Mouse (Mus musculus): Measurements from ENCODE around the gene Nog. TPM values are rescaled to one million over a fixed set of nuclear protein-coding genes. Genes with fewer than 3 reads are reported as not detected.
A peak's percentile ranks its signal among the peaks of the same experiment; 100 is the strongest.

The Nog gene
- polyA plus RNA-seq, 2 experiments, result 0.04 TPM; not detected in 1

DNA sequence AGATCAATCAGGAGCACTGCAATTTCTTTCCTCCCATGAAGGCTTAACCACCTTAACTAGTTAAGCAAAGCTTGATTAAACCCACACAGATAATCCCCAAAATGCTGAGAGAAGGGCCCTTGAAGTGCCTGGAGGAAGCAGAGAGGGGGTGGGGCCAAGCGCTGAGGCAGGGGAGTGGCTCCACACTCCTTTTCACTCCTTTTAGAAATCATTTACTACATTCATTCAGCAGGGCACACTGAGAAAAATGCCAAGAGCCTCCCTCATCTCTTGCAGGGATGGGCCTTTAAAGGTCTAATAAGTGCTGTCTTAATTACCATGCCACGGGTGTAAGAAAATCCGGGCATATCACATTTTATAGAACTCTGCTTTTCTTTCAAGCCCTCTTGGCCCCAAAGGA lies 10.2 kb upstream of the Nog start:
- TF ChIP-seq CTCF (IDR thresholded peaks at IDR 0.05; ENCODE audit: low read depth) (no peak), EP300 (IDR thresholded peaks at IDR 0.05; ENCODE audit: low read depth) (no peak)
- H3K4me3 ChIP-seq (ENCODE audit: insufficient read depth in 1 of 2, low read depth in 2 of 2, low read length in 2 of 2), result no peak overlapping the region
- DNase-seq (ENCODE audit: low read depth in 3 of 3, low spot score in 3 of 3), result no peak
- H3K9ac ChIP-seq (replicated peaks), result no peak overlapping the region
- H3K36me3 ChIP-seq (replicated peaks; ENCODE audit: control insufficient read depth, insufficient read depth, low read depth), result no peaks in the 10 kb centered on the region
- 40% methylated on average over 3 of the region's 3 CpGs for WGBS (ENCODE audit: insufficient replicate concordance)
- H3K27ac ChIP-seq, result no peak overlapping the region
- no peaks in the 10 kb centered on the region for H3K9me3 ChIP-seq (ENCODE audit: control insufficient read depth, low read length)
- no peak overlapping the region for H3K4me2 ChIP-seq (ENCODE audit: low read depth)
- H3K4me1 ChIP-seq (replicated peaks; ENCODE audit: control insufficient read depth in 2 of 2, insufficient read depth in 2 of 2, low read length in 1 of 2), result no peaks in the 10 kb centered on the region
- no peaks in the 10 kb centered on the region for H3K27me3 ChIP-seq (ENCODE audit: control insufficient read depth, insufficient read depth, low read length)
- no peak for ATAC-seq (ENCODE audit: insufficient read depth)

DNA sequence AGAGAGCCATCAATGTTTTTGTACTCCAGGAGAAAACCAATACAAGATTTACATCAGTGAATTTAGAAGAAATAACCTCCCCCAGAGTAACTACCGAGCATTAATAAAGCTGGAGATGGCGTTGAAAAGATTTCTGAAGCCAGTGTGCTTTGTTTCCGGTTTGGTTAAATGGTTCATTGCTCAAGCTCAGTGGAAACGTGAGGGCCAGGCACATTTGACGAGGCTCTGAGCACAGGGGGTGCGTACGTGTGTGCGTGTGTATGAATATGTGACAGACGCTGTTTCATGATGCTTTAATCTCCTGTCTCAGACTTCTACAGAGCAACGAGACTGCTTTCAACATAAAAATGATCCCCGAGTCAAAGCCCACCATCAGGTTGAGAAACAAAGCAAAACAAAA lies 8.1 kb upstream of the Nog start:
- WGBS (ENCODE audit: insufficient replicate concordance), result 65% methylated on average over 11 of the region's 11 CpGs
- DNase-seq (ENCODE audit: low read depth in 3 of 3, low spot score in 3 of 3), result no peak
- ATAC-seq (ENCODE audit: insufficient read depth), result no peak

GRCm38 (mm10) chr11:89303421-89303820 lies 1.3 kb upstream of the Nog start:
- Histone ChIP-seq H3K36me3 (replicated peaks; ENCODE audit: control insufficient read depth, insufficient read depth, low read depth) (no peaks in the 10 kb centered on the region), H3K4me2 (ENCODE audit: low read depth) (no peak overlapping the region), H3K4me1 (replicated peaks; ENCODE audit: control insufficient read depth in 2 of 2, insufficient read depth in 2 of 2, low read length in 1 of 2) (no peaks in the 10 kb centered on the region), H3K9ac (replicated peaks) (no peak overlapping the region), H3K9me3 (ENCODE audit: control insufficient read depth, low read length) (no peaks in the 10 kb centered on the region), H3K27ac (no peak overlapping the region), H3K27me3 (ENCODE audit: control insufficient read depth, insufficient read depth, low read length) (peaks cover 54% of the 10 kb centered on the region), H3K4me3 (ENCODE audit: insufficient read depth in 1 of 2, low read depth in 2 of 2, low read length in 2 of 2) (no peak overlapping the region)
- peak; percentile 95 for TF ChIP-seq CTCF (IDR thresholded peaks at IDR 0.05; ENCODE audit: low read depth)
- no peak for TF ChIP-seq EP300 (IDR thresholded peaks at IDR 0.05; ENCODE audit: low read depth)
- 2% methylated on average over 16 of the region's 16 CpGs for WGBS (ENCODE audit: insufficient replicate concordance)
- peak; percentile 26; the same call in 1 of the 2 replicates for ATAC-seq (ENCODE audit: insufficient read depth)
- peak; percentile 18 to 38 (median 19) for DNase-seq (ENCODE audit: low read depth in 3 of 3, low spot score in 3 of 3)

More for the DNA sequence above, 8.1 kb upstream of the Nog start:
- no peak overlapping the region for H3K4me2 ChIP-seq (ENCODE audit: low read depth)
- no peak overlapping the region for H3K9ac ChIP-seq (replicated peaks)
- no peaks in the 10 kb centered on the region; the same call in 1 of the 2 replicates for H3K27me3 ChIP-seq (ENCODE audit: control insufficient read depth, insufficient read depth, low read length)
- TF ChIP-seq CTCF (IDR thresholded peaks at IDR 0.05; ENCODE audit: low read depth), result no peak
- TF ChIP-seq EP300 (IDR thresholded peaks at IDR 0.05; ENCODE audit: low read depth), result no peak
- no peak overlapping the region for H3K4me3 ChIP-seq (ENCODE audit: insufficient read depth in 1 of 2, low read depth in 2 of 2, low read length in 2 of 2)
- no peak overlapping the region for H3K27ac ChIP-seq
- H3K4me1 ChIP-seq (replicated peaks; ENCODE audit: control insufficient read depth in 2 of 2, insufficient read depth in 2 of 2, low read length in 1 of 2), result no peaks in the 10 kb centered on the region
- no peaks in the 10 kb centered on the region for H3K36me3 ChIP-seq (replicated peaks; ENCODE audit: control insufficient read depth, insufficient read depth, low read depth)
- no peaks in the 10 kb centered on the region for H3K9me3 ChIP-seq (ENCODE audit: control insufficient read depth, low read length)

- Histone ChIP-seq H3K9ac (replicated peaks) (no peak overlapping the region), H3K27ac (no peak overlapping the region), H3K27me3 (ENCODE audit: control insufficient read depth, insufficient read depth, low read length) (peaks cover 60% of the 10 kb centered on the region), H3K4me2 (ENCODE audit: low read depth) (peak overlapping the region; percentile 58), H3K4me1 (replicated peaks; ENCODE audit: control insufficient read depth in 2 of 2, insufficient read depth in 2 of 2, low read length in 1 of 2) (no peaks in the 10 kb centered on the region), H3K4me3 (ENCODE audit: insufficient read depth in 1 of 2, low read depth in 2 of 2, low read length in 2 of 2) (peak overlapping the region in 1 of 2 experiments; percentile 37; a peak in 2 of 4 replicates), H3K36me3 (replicated peaks; ENCODE audit: control insufficient read depth, insufficient read depth, low read depth) (no peaks in the 10 kb centered on the region), H3K9me3 (ENCODE audit: control insufficient read depth, low read length) (no peaks in the 10 kb centered on the region)
- ATAC-seq (ENCODE audit: insufficient read depth) (no peak), DNase-seq (ENCODE audit: low read depth in 3 of 3, low spot score in 3 of 3) (no peak)
- WGBS (ENCODE audit: insufficient replicate concordance), result under 1% methylated on average over 27 of the region's 29 CpGs
- no peak for TF ChIP-seq CTCF (IDR thresholded peaks at IDR 0.05; ENCODE audit: low read depth)
- TF ChIP-seq EP300 (IDR thresholded peaks at IDR 0.05; ENCODE audit: low read depth), result no peak
Observed at GRCm38 (mm10) chr11:89302816-89303180, 666 bp upstream of the Nog start.

- TF ChIP-seq EP300 (IDR thresholded peaks at IDR 0.05; ENCODE audit: low read depth) (no peak), CTCF (IDR thresholded peaks at IDR 0.05; ENCODE audit: low read depth) (no peak)
- H3K27me3 ChIP-seq (ENCODE audit: control insufficient read depth, insufficient read depth, low read length), result peaks cover 65% of the 10 kb centered on the region
Observed at GRCm38 (mm10) chr11:89301331-89302055, 639 bp downstream of the Nog start.

More at GRCm38 (mm10) chr11:89301331-89302055, 639 bp downstream of the Nog start:
- DNase-seq (ENCODE audit: low read depth in 3 of 3, low spot score in 3 of 3), result no peak
- H3K36me3 ChIP-seq (replicated peaks; ENCODE audit: control insufficient read depth, insufficient read depth, low read depth), result no peaks in the 10 kb centered on the region
- no peak overlapping the region for H3K9ac ChIP-seq (replicated peaks)
- under 1% methylated on average over 52 of the region's 53 CpGs for WGBS (ENCODE audit: insufficient replicate concordance)
- H3K9me3 ChIP-seq (ENCODE audit: control insufficient read depth, low read length), result no peaks in the 10 kb centered on the region
- no peak overlapping the region for H3K27ac ChIP-seq
- H3K4me1 ChIP-seq (replicated peaks; ENCODE audit: control insufficient read depth in 2 of 2, insufficient read depth in 2 of 2, low read length in 1 of 2), result no peaks in the 10 kb centered on the region
- ATAC-seq (ENCODE audit: insufficient read depth), result no peak
- peak overlapping the region; percentile 58 for H3K4me2 ChIP-seq (ENCODE audit: low read depth)
- peak overlapping the region in 1 of 2 experiments; percentile 37; a peak in 2 of 4 replicates for H3K4me3 ChIP-seq (ENCODE audit: insufficient read depth in 1 of 2, low read depth in 2 of 2, low read length in 2 of 2)
